Mouse (Mus musculus) kidney, adult 18-20 months (tissue): ENCODE measurements at regions not wholly inside any gene's neighbourhood (a gene's known extent, or its start where the extent isn't known, plus 50 kb on each side); places are given as distances from the start of the nearest gene placed in this dataset.

Experiments
- DNase-seq: peaks from one replicate; pipeline ENCODE4 v3.0.0; 2021

GRCm38 (mm10) chr9:87326374-87327295 is 71.3 kb upstream of the Cep162 start:
- no peak for DNase-seq

GRCm38 (mm10) chr9:87323690-87324089 is 68.4 kb upstream of the Cep162 start:
- no peak for DNase-seq

- DNase-seq = no peak
Observed at GRCm38 (mm10) chr9:87320758-87321157, 65.4 kb upstream of the Cep162 start.

GRCm38 (mm10) chr9:87318767-87319166 is 63.4 kb upstream of the Cep162 start:
- no peak for DNase-seq

- no peak for DNase-seq
Observed at GRCm38 (mm10) chr9:87310150-87310549, 54.8 kb upstream of the Cep162 start.
